ENCODE assay signal across 8 mouse cellular contexts in the genomic region with DNA sequence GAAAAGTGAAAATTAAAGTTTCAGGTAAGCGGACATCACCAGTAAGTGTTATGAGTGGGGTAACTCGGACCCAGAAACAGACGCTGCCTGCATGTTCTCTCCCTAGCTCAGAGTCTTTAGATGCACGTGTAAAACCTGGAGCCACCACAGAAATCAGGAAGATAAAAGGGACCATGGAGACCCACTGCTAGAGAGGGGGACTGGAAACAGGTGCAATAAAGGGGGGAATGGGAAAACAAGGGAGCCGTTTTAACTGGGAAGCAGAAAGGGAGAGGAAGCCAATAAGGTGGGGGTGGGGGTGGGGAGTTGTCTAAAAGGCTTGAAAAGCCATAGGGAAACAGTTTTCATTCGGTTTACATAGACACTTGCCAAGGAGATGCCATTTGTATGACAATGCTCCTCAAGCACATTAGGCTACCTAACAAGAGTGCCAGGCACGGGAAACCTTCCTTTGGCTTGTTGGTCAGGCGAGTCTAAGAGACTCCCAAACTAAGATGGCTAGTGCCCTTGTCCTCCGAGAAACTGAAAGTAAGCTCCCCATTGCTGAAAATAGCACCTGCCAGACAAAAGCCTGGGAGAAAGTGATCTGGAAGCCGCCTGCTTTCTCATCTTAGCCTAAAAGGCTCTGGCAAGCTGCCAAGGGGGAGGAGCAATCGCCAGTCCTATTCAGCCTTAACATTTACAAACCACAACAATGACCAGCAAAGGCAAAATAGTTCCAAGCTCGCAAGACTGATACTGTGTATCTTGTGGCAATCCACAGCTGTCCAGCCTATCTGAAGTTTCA. TPM values are rescaled to one million over a fixed set of nuclear protein-coding genes. Genes with fewer than 3 reads are reported as not detected.
DNase-seq lines count a peak whose midpoint lies in the region; ATAC-seq lines count a peak whose summit lies in the region.

No protein-coding gene starts in this region.

- WGBS in forebrain, embryonic 11.5 days = 50% methylated on average over 12 of the region's 12 CpGs
- WGBS in hindbrain, embryonic 12.5 days = 56% methylated on average over 12 of the region's 12 CpGs
- 60% methylated on average over 12 of the region's 12 CpGs for WGBS in liver, embryonic 16.5 days (ENCODE audit: insufficient replicate concordance)
- 38% methylated on average over 12 of the region's 12 CpGs for WGBS in neural tube, embryonic 12.5 days

- peaks cover 4% of the 10 kb centered on the region; the same call in 1 of the 2 replicates for H3K4me1 ChIP-seq in forebrain, embryonic 11.5 days (replicated peaks; ENCODE audit: control insufficient read depth, insufficient read depth, low read length)
- peaks cover 13% of the 10 kb centered on the region for H3K4me1 ChIP-seq in hindbrain, embryonic 12.5 days
- peaks cover 6% of the 10 kb centered on the region for H3K4me1 ChIP-seq in liver, embryonic 16.5 days (ENCODE audit: control insufficient read depth, low read depth, low read length)
- H3K4me1 ChIP-seq in neural tube, embryonic 12.5 days = peaks cover 11% of the 10 kb centered on the region

- peak; percentile 65 for ATAC-seq in forebrain, embryonic 11.5 days (replicated peaks; ENCODE audit: low FRiP score)
- peak; percentile 83 for ATAC-seq in hindbrain, embryonic 12.5 days (ENCODE audit: low FRiP score)
- ATAC-seq in liver, embryonic 16.5 days (ENCODE audit: low read depth) = no peak
- ATAC-seq in neural tube, embryonic 12.5 days (ENCODE audit: low FRiP score, low read depth) = peak; percentile 60

- peaks cover 13% of the 10 kb centered on the region for H3K36me3 ChIP-seq in forebrain, embryonic 11.5 days (ENCODE audit: control insufficient read depth, insufficient read depth, low read length)
- H3K36me3 ChIP-seq in hindbrain, embryonic 12.5 days = peaks cover 39% of the 10 kb centered on the region
- peaks cover 25% of the 10 kb centered on the region for H3K36me3 ChIP-seq in liver, embryonic 16.5 days (ENCODE audit: control insufficient read depth, insufficient read depth)
- peaks cover 38% of the 10 kb centered on the region for H3K36me3 ChIP-seq in neural tube, embryonic 12.5 days

- peak; percentile 58 for DNase-seq in left cerebral cortex, postnatal 4 days
- no peak for DNase-seq in left cerebral cortex, adult 8-10 months (ENCODE audit: low spot score in 2 of 2)
- peak; percentile 52 to 80 for DNase-seq in adrenal gland, adult (ENCODE audit: inconsistent age in 2 of 2, low spot score in 1 of 2)
- DNase-seq in forebrain, embryonic 11.5 days (ENCODE audit: low spot score) = peak; percentile 83
- no peak for DNase-seq in T-cell, adult 2 months (ENCODE audit: low spot score)

- H3K9ac ChIP-seq in forebrain, embryonic 11.5 days (ENCODE audit: low read length) = no peak overlapping the region
- H3K9ac ChIP-seq in hindbrain, embryonic 12.5 days = 0 out of 2 replicates have a peak overlapping the region, but pooled peaks have one; percentile 23
- no peak overlapping the region for H3K9ac ChIP-seq in liver, embryonic 16.5 days (ENCODE audit: low read depth, low read length)
- 0 out of 2 replicates have a peak overlapping the region, but pooled peaks have one; percentile 26 for H3K9ac ChIP-seq in neural tube, embryonic 12.5 days

- intact Hi-C loops in left cerebral cortex, postnatal 4 days (cut with DNase I) = no loop called here

- H3K27ac ChIP-seq in forebrain, embryonic 11.5 days (ENCODE audit: low read depth, low read length) = peak overlapping the region; percentile 47; the same call in 1 of the 2 replicates
- peak overlapping the region; percentile 77 for H3K27ac ChIP-seq in hindbrain, embryonic 12.5 days
- peak overlapping the region; percentile 8; the same call in 1 of the 2 replicates for H3K27ac ChIP-seq in liver, embryonic 16.5 days (ENCODE audit: low read length)
- peak overlapping the region; percentile 26 for H3K27ac ChIP-seq in neural tube, embryonic 12.5 days

- H3K4me3 ChIP-seq in forebrain, embryonic 11.5 days (ENCODE audit: low read depth, low read length) = peak overlapping the region; percentile 5; the same call in 1 of the 2 replicates
- H3K4me3 ChIP-seq in hindbrain, embryonic 12.5 days = peak overlapping the region; percentile 15
- H3K4me3 ChIP-seq in liver, embryonic 16.5 days (ENCODE audit: low read depth, low read length) = no peak overlapping the region
- peak overlapping the region; percentile 27 for H3K4me3 ChIP-seq in neural tube, embryonic 12.5 days

- H3K9me3 ChIP-seq in forebrain, embryonic 11.5 days (ENCODE audit: control insufficient read depth, low read length) = no peaks in the 10 kb centered on the region
- no peaks in the 10 kb centered on the region for H3K9me3 ChIP-seq in hindbrain, embryonic 12.5 days (replicated peaks)
- no peaks in the 10 kb centered on the region for H3K9me3 ChIP-seq in liver, embryonic 16.5 days (replicated peaks; ENCODE audit: control insufficient read depth, low read length)
- H3K9me3 ChIP-seq in neural tube, embryonic 12.5 days = no peaks in the 10 kb centered on the region

- no peaks in the 10 kb centered on the region for H3K27me3 ChIP-seq in forebrain, embryonic 11.5 days (ENCODE audit: control insufficient read depth, insufficient read depth, low read length)
- no peaks in the 10 kb centered on the region for H3K27me3 ChIP-seq in hindbrain, embryonic 12.5 days
- H3K27me3 ChIP-seq in liver, embryonic 16.5 days (ENCODE audit: control insufficient read depth, insufficient read depth, low read depth, low read length) = no peaks in the 10 kb centered on the region
- no peaks in the 10 kb centered on the region for H3K27me3 ChIP-seq in neural tube, embryonic 12.5 days (replicated peaks)

- H3K4me2 ChIP-seq in forebrain, embryonic 11.5 days (ENCODE audit: low read depth, low read length, severe bottlenecking) = peak overlapping the region; percentile 31
- peak overlapping the region; percentile 44 for H3K4me2 ChIP-seq in hindbrain, embryonic 12.5 days (replicated peaks)
- 0 out of 2 replicates have a peak overlapping the region, but pooled peaks have one; percentile 0 for H3K4me2 ChIP-seq in liver, embryonic 16.5 days (ENCODE audit: low read depth, low read length)
- peak overlapping the region; percentile 54 for H3K4me2 ChIP-seq in neural tube, embryonic 12.5 days (replicated peaks)

RNA-seq across cellular contexts. Expression of a gene that starts 10.0 kb away (rescaled TPM):
- total RNA-seq in left cerebral cortex, postnatal 4 days (2021) = 100 to 1,000 TPM; 147 to 156 TPM
- total RNA-seq in left cerebral cortex, adult 8-10 months (2022) = 100 to 1,000 TPM; 236 to 256 (median 250) TPM
- 88.1 and 105 TPM in 2 replicates for polyA plus RNA-seq in forebrain, embryonic 11.5 days (2014; fragmentation: Nextera tagmentation; extraction: Ambion mirVana)
- 162 and 164 TPM in 2 replicates for polyA plus RNA-seq in hindbrain, embryonic 12.5 days (2016; fragmentation: Nextera tagmentation; extraction: Ambion mirVana)
- polyA plus RNA-seq in liver, embryonic 16.5 days (2015; fragmentation: Nextera tagmentation; extraction: Ambion mirVana) = 254 and 279 TPM in 2 replicates
- polyA plus RNA-seq in neural tube, embryonic 12.5 days (2016; fragmentation: Nextera tagmentation; extraction: Ambion mirVana) = 182 and 196 TPM in 2 replicates

RNA-seq across cellular contexts. Expression of a gene that starts 25.0 kb away (rescaled TPM):
- 10 to 100 TPM; 42.5 to 43.2 TPM for total RNA-seq in left cerebral cortex, postnatal 4 days (2021)
- total RNA-seq in left cerebral cortex, adult 8-10 months (2022) = 10 to 100 TPM; 22.7 to 27.9 (median 25.4) TPM
- 19.6 and 20.3 TPM in 2 replicates for polyA plus RNA-seq in forebrain, embryonic 11.5 days (2014; fragmentation: Nextera tagmentation; extraction: Ambion mirVana)
- polyA plus RNA-seq in hindbrain, embryonic 12.5 days (2016; fragmentation: Nextera tagmentation; extraction: Ambion mirVana) = 20.0 and 20.2 TPM in 2 replicates
- 7.8 and 9.8 TPM in 2 replicates for polyA plus RNA-seq in liver, embryonic 16.5 days (2015; fragmentation: Nextera tagmentation; extraction: Ambion mirVana)
- polyA plus RNA-seq in neural tube, embryonic 12.5 days (2016; fragmentation: Nextera tagmentation; extraction: Ambion mirVana) = 19.8 and 21.4 TPM in 2 replicates

RNA-seq across cellular contexts. Expression of a gene that starts 53.2 kb away (rescaled TPM):
- total RNA-seq in left cerebral cortex, postnatal 4 days (2021) = 10 to 100 TPM; 97.4 to 99.3 TPM
- total RNA-seq in left cerebral cortex, adult 8-10 months (2022) = 10 to 100 TPM; 45.9 to 88.1 (median 66.7) TPM
- 327 and 379 TPM in 2 replicates for polyA plus RNA-seq in forebrain, embryonic 11.5 days (2014; fragmentation: Nextera tagmentation; extraction: Ambion mirVana)
- 337 and 366 TPM in 2 replicates for polyA plus RNA-seq in hindbrain, embryonic 12.5 days (2016; fragmentation: Nextera tagmentation; extraction: Ambion mirVana)
- polyA plus RNA-seq in liver, embryonic 16.5 days (2015; fragmentation: Nextera tagmentation; extraction: Ambion mirVana) = 180 and 207 TPM in 2 replicates
- polyA plus RNA-seq in neural tube, embryonic 12.5 days (2016; fragmentation: Nextera tagmentation; extraction: Ambion mirVana) = 355 and 356 TPM in 2 replicates

Comparison
In these comparisons a context has a peak if more than half of its experiments do, and no peak if none do; other contexts are left out.
1. DNase-seq: peak in left cerebral cortex, postnatal 4 days (single experiment), adrenal gland, adult (2 of 2) and forebrain, embryonic 11.5 days (single experiment); none in left cerebral cortex, adult 8-10 months (0 of 2) and T-cell, adult 2 months (single experiment).
2. H3K27ac ChIP-seq: peak in every context shown above with its lines; median percentile 77 in hindbrain, embryonic 12.5 days; 47 in forebrain, embryonic 11.5 days; 26 in neural tube, embryonic 12.5 days; 8 in liver, embryonic 16.5 days.
3. H3K4me2 ChIP-seq: peak in every context shown above with its lines; median percentile 54 in neural tube, embryonic 12.5 days; 44 in hindbrain, embryonic 12.5 days; 31 in forebrain, embryonic 11.5 days; 0 in liver, embryonic 16.5 days.
4. H3K9ac ChIP-seq: peak in hindbrain, embryonic 12.5 days (single experiment) and neural tube, embryonic 12.5 days (single experiment); none in forebrain, embryonic 11.5 days (single experiment) and liver, embryonic 16.5 days (single experiment).